Mouse (Mus musculus) natural killer cell, adult 2 months (primary cell): ENCODE measurements at regions not wholly inside any gene's neighbourhood (a gene's known extent, or its start where the extent isn't known, plus 50 kb on each side); places are given as distances from the start of the nearest gene placed in this dataset.

Experiments used
- DNase-seq, 2 experiments: peaks; one replicate each; pipeline ENCODE4 v3.0.0; 2022; ENCODE audit warnings: low spot score in 2 of 2

GRCm38 (mm10) chr8:40152451-40152850, 522.4 kb upstream of the Adam24 start:
- DNase-seq = no peak

- DNase-seq = no peak
Measured at GRCm38 (mm10) chr8:40186715-40187583, 487.9 kb upstream of the Adam24 start.

- no peak for DNase-seq
Measured at GRCm38 (mm10) chr8:40187584-40187934, 487.3 kb upstream of the Adam24 start.

GRCm38 (mm10) chr8:40192266-40192665, 482.6 kb upstream of the Adam24 start:
- no peak for DNase-seq

- no peak for DNase-seq
Measured at GRCm38 (mm10) chr8:40193148-40193547, 481.7 kb upstream of the Adam24 start.

- DNase-seq = no peak
Measured at GRCm38 (mm10) chr8:40210871-40211270, 464.0 kb upstream of the Adam24 start.

GRCm38 (mm10) chr8:40223521-40223920, 451.4 kb upstream of the Adam24 start:
- no peak for DNase-seq

GRCm38 (mm10) chr8:40227262-40227661, 447.6 kb upstream of the Adam24 start:
- DNase-seq = no peak
